Mouse (Mus musculus) C2C12 (cell line): Measurements from ENCODE around the gene Acer3.

Source experiments
- CTCF ChIP-seq: IDR thresholded peaks from one replicate; pipeline ENCODE4 v1.5.1; 2011; ENCODE audit not compliant: control insufficient read depth, insufficient read depth, insufficient read length
- USF1 ChIP-seq: IDR thresholded peaks from one replicate; pipeline ENCODE4 v1.6.1; 2011; ENCODE audit warnings: low read depth, mild to moderate bottlenecking, control low read depth, moderate library complexity

- no peak for TF ChIP-seq CTCF
- no peak for TF ChIP-seq USF1
Measured at GRCm38 (mm10) chr7:98157636-98158332, 163.2 kb downstream of the Acer3 start.
